Mouse (Mus musculus) embryo, embryonic 9.5 days (tissue): Measurements from ENCODE around the gene Zbtb44.

Experiments
- DNase-seq: peaks from one replicate; pipeline ENCODE4 v3.0.0-alpha.2; 2017; ENCODE audit errors: extremely low spot score

The Zbtb44 gene

DNA sequence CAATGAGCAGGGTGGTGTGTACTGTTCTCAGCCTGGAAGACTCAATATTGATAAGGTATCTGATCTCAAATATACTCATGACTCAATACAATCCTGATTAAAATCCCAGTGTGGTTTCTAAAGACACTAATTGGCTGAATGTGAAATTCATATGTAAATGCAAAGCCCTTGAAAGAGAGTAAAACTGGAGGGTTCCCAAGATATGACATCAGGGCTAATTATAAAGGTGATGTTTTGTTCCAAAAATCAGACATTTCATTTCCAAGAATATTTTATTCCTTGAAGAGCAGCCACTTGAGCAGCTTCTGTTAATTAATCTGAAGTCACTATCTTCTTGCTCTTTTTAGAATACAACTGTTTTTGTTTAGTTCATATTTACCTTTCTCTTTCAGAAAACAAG, 85.1 kb downstream of the Zbtb44 start:
- no peak for DNase-seq

DNA sequence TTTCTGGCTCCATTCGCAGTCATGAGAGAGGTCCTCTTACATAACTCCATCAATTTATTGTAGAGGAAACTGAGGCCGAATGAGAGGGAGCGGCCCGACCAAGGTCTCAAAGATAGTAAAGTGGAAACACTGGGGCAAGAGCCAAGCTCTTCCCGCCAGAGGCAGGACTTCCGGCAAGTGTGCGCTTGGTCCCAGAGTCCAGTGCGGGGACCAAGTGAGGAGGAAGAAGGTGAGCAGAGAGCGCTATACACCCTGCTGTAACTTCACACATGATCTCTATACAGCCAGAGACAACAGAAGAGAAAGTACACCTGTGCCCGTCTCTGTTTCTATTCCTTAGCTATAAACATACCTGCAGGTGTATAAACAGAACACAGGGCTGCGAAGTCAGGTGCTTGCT, 86.6 kb downstream of the Zbtb44 start:
- DNase-seq, result no peak

DNA sequence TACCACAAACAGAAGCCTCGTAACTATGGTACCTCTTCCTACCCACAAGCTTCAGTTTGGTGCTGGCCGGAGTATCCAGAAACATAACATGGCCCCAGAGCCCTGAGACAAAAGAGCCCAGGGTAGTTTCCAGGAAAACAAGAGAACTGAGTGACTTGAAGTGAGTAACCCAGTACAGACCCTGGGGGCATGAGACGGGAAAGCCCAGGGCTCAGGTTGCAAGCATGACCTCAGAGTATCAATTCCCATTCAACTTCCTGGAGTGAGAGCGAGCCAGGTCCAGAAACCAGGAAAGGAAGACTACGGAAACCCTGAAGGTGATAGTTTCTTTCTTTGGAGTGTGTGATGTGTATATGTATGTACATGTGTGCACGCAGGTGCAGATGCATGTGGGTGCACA, 87.0 kb downstream of the Zbtb44 start:
- no peak for DNase-seq

DNA sequence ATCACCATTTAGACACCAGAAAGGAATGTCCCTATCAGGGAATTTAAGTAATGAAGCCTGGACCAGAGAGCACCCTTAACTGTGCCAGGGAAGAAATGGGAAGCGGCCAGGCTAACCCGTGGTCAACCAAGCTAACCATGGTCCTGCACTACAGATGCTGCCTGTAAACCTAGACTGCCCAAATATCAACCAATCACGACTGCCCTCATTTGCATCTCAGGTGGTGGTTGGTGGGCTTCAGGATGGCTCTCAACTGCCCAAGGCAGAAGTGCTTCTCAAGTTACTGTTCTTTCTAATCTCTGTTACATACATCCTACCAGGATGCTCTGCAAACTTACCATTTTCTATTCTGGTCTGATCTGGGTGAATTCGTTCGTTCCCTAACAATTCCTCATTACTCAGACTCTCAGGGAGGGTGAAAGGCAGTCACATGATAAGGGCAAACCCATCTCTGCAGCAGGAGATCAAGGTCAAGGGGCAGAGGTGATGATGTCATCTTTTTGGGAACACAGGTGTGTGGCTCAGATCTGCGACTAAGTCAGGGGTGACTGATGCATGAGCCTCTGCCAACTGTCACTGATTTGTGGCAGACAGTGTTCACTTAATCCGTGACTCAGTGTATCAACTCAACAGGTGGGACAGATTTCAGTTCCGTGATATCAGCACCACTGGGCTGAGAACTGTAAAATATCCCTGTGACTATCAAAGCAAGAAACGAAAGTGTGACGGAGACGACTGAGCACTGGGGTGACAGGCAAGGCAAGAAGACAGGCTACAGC, 88.3 kb downstream of the Zbtb44 start:
- peak; percentile 66 for DNase-seq

DNA sequence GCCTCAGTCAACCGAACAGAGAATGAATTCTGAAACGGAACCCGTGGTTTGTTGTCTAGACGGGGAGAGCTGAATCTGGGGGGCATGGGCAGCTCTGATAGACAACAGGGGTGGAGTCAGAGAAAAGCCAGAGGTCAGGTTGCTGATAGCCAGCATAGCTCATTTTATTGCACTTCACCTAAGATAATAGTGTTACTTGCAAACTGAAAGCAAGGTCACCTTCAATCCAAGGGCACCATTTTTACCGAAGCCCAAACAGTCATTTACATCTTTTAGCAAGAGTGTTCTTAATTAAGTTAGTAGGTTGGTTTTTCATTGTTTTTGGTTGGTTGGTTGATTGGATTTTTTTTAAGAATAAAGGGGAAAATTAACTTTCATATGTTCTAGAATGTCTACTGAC, 89.0 kb downstream of the Zbtb44 start:
- DNase-seq, result no peak

DNA sequence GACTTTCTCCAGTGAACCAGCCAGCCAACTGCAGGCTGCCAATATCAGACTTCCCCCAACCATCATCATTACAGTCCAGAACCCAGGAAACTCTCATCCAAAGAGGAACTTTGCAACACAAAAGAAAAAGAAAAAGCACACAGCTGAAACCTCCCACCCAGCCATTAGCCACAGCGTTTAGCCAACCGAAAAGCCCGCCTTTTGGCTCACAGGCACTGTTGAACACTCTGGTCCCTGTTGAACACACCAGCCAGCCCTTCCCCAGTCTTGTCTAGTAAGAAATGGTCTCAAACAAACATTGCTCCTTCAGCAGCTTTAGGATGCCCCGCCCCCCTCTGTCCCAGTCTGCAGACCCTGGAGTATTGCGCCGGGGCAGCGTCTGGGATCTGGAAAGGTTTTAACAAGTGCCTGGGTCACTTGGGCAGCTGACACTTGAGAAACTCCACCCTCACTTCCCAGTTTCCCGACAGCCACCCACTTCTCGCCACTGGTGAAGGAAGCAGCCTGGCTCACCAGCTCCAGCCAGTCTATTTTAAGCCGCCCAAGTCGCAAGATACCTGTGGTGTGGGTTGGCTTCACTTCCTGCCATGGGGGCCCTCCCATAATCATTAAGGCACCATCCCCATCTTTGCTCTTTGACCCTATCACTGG, 89.6 kb downstream of the Zbtb44 start:
- no peak for DNase-seq

DNA sequence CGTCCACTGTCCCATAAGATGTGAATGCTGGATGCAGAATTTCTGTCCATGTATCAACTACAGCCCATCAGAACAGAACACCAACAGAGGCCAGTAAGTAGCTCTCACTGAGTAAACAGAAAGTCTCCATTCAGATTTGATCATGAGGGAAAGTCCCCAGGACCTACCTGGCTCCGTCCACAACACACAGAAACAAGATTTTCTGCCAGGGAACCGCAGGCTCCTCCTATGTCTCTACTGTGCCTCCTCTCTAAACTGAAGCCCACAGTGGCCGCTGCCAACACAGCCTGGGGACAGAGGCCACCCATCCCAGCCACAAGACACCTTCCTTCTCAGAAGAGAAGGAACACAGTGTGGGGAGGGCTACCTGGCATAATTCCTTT, 90.1 kb downstream of the Zbtb44 start:
- DNase-seq, result no peak

DNA sequence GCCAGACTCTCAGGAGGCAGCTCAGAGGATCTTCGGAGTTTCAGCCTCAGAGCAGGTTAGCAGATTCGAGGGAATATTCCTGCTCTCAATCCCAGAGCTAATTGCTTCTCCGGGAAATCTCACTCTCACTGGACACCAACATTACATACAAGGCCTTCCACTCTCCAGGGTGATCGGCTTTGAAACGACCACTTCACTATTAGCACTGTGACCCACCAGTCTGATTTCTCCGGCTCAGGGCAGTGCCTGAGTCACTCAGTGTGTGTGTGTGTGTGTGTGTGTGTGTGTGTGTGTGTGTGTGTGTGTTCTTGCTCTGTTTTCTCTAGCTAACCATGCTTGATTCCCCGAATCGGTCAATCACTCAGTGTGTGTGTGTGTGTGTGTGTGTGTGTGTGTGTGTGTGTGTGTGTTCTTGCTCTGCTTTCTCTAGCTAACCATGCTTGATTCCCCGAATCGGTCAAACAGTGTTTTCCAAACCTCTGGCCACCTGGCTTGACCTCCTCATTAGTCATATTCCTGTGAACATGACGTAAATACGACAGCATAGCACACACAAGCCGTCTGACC, 92.1 kb downstream of the Zbtb44 start:
- no peak for DNase-seq
